Mouse (Mus musculus): ENCODE measurements at regions not wholly inside any gene's neighbourhood (a gene's known extent, or its start where the extent isn't known, plus 50 kb on each side); places are given as distances from the start of the nearest gene placed in this dataset.

DNA sequence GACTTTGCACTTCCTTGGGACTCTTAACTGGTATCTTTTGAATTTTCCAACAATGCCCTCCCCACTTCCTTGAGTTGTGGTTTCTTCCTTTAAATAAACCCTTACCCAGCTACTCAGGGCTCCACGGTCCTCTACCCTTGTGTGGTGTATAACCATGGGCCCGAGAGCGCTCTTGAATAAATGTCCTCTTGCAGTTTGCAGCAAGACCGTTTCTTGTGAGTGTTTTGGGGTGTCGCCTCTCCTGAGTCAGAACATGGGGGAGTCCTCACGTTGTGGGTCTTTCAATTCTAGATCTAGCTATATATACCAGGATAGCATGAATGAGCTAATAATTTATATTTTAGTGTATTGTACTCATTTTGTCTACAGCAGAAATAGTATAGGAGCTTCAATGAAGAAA is 1339.5 kb downstream of the Amy2a5 start:
- peak; percentile 61 for DNase-seq

All from heart, adult 11 months (tissue).